Comparison of ENCODE assay signal across 8 mouse cellular contexts in the genomic region with DNA sequence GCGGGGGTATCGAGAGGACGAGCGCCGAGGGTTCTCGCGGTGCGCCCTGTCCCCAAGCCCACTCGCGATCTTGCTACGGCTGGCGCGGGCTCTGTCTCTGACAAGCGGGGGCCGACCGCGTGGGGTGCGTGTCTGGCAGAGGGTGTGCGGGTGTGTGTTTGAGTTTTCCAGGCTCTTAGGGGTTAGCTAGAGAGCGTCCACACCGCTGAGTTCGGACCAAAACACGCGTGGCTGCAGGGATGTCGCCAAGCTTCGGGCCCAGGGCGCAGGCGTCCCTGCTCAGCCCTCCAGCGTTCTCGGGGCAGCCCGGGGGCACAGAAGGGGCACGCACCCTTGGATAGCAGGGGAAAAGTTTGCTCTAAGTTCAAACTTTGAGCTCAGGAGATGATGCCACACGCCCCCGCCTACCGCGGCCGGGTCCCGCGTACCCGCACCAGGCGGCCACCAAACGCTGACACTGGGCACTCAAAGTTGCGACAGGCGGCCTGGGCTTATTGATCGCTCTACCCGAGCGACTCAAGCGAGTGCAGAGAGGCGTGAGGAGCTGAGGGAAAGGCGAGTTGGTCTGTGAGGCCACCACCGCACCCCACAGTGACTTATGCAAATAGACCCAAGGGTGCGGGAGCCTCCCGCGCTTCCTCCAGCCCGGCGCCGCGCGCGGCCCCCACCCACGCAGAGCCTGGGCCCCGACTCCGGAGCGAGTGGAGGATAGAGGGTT. TPM values are rescaled to one million over a fixed set of nuclear protein-coding genes. Genes with fewer than 3 reads are reported as not detected.
DNase-seq lines count a peak whose midpoint lies in the region; ATAC-seq and TF ChIP-seq lines count a peak whose summit lies in the region.

No protein-coding gene starts in this region.

- TF ChIP-seq CTCF in C2C12 (IDR thresholded peaks at IDR 0.05; ENCODE audit: control insufficient read depth, insufficient read depth, insufficient read length) = no peak

- under 1% methylated on average over 44 of the region's 64 CpGs for WGBS in embryonic facial prominence, embryonic 14.5 days
- under 1% methylated on average over 64 of the region's 64 CpGs for WGBS in heart, embryonic 10.5 days
- under 1% methylated on average over 60 of the region's 64 CpGs for WGBS in kidney, embryonic 14.5 days
- under 1% methylated on average over 64 of the region's 64 CpGs for WGBS in liver, embryonic 13.5 days (ENCODE audit: insufficient replicate concordance)

- peak overlapping the region; percentile 89 for H3K4me2 ChIP-seq in embryonic facial prominence, embryonic 14.5 days (ENCODE audit: low read depth, low read length)
- peak overlapping the region; percentile 84 for H3K4me2 ChIP-seq in kidney, embryonic 14.5 days (replicated peaks; ENCODE audit: low read depth, low read length)
- H3K4me2 ChIP-seq in liver, embryonic 13.5 days = peak overlapping the region; percentile 91
- H3K4me2 ChIP-seq in myocyte (ENCODE audit: low read depth) = peak overlapping the region; percentile 76

- H3K9me3 ChIP-seq in embryonic facial prominence, embryonic 14.5 days (ENCODE audit: control insufficient read depth, low read length) = no peaks in the 10 kb centered on the region
- H3K9me3 ChIP-seq in heart, embryonic 10.5 days = no peaks in the 10 kb centered on the region
- no peaks in the 10 kb centered on the region for H3K9me3 ChIP-seq in kidney, embryonic 14.5 days (ENCODE audit: control insufficient read depth, low read length)
- H3K9me3 ChIP-seq in liver, embryonic 13.5 days (replicated peaks) = no peaks in the 10 kb centered on the region

- no peaks in the 10 kb centered on the region for H3K4me1 ChIP-seq in embryonic facial prominence, embryonic 14.5 days (ENCODE audit: control insufficient read depth, insufficient read depth, low read length)
- H3K4me1 ChIP-seq in heart, embryonic 10.5 days = 0 out of 2 replicates have a peak, but pooled peaks cover 3% of the 10 kb centered on the region
- H3K4me1 ChIP-seq in kidney, embryonic 14.5 days (ENCODE audit: control insufficient read depth, insufficient read depth, low read length) = peaks cover 7% of the 10 kb centered on the region; the same call in 1 of the 2 replicates
- H3K4me1 ChIP-seq in liver, embryonic 13.5 days (replicated peaks) = peaks cover 16% of the 10 kb centered on the region

- H3K9ac ChIP-seq in embryonic facial prominence, embryonic 14.5 days (ENCODE audit: low read depth, low read length) = peak overlapping the region; percentile 91
- peak overlapping the region; percentile 82 for H3K9ac ChIP-seq in kidney, embryonic 14.5 days (ENCODE audit: low read depth, low read length)
- H3K9ac ChIP-seq in liver, embryonic 13.5 days = peak overlapping the region; percentile 85

- no peaks in the 10 kb centered on the region for H3K79me2 ChIP-seq in C2C12 (ENCODE audit: control insufficient read depth, insufficient read depth)
- peaks cover 6% of the 10 kb centered on the region for H3K79me2 ChIP-seq in myocyte (ENCODE audit: control insufficient read depth, insufficient read depth)

- H3K27ac ChIP-seq in embryonic facial prominence, embryonic 14.5 days (replicated peaks; ENCODE audit: low read depth, low read length) = peak overlapping the region; percentile 99
- H3K27ac ChIP-seq in heart, embryonic 10.5 days = peak overlapping the region; percentile 99
- peak overlapping the region; percentile 100 for H3K27ac ChIP-seq in kidney, embryonic 14.5 days (ENCODE audit: low read depth, low read length)
- peak overlapping the region; percentile 93 for H3K27ac ChIP-seq in liver, embryonic 13.5 days

- peak; percentile 10 for ATAC-seq in embryonic facial prominence, embryonic 14.5 days (ENCODE audit: low read depth)
- ATAC-seq in kidney, embryonic 14.5 days (ENCODE audit: low FRiP score, low TSS enrichment) = peak; percentile 10; the same call in 1 of the 2 replicates
- ATAC-seq in liver, embryonic 13.5 days (ENCODE audit: low read depth) = peak; percentile 45

- TF ChIP-seq POLR2A in myocyte (IDR thresholded peaks at IDR 0.05; ENCODE audit: insufficient read length, low read depth) = peak; percentile 31

- peak overlapping the region; percentile 91 for H3ac ChIP-seq in C2C12 (ENCODE audit: control insufficient read depth, insufficient read length, low read depth)
- peak overlapping the region; percentile 88 for H3ac ChIP-seq in myocyte (ENCODE audit: control insufficient read depth, insufficient read length)

- peak overlapping the region; percentile 53 for H3K4me3 ChIP-seq in C2C12 (ENCODE audit: insufficient read depth, poor library complexity, severe bottlenecking)
- H3K4me3 ChIP-seq in embryonic facial prominence, embryonic 14.5 days (ENCODE audit: low read depth, low read length) = peak overlapping the region; percentile 81
- H3K4me3 ChIP-seq in heart, embryonic 10.5 days = peak overlapping the region; percentile 92
- H3K4me3 ChIP-seq in kidney, embryonic 14.5 days (ENCODE audit: low read length) = peak overlapping the region; percentile 84
- peak overlapping the region; percentile 81 for H3K4me3 ChIP-seq in liver, embryonic 13.5 days (replicated peaks)
- peak overlapping the region; percentile 86 for H3K4me3 ChIP-seq in myocyte

- no peaks in the 10 kb centered on the region for H3K79me3 ChIP-seq in C2C12 (ENCODE audit: low read depth)

- H3K27me3 ChIP-seq in C2C12 (ENCODE audit: control insufficient read depth, insufficient read depth, insufficient read length) = no peaks in the 10 kb centered on the region
- no peaks in the 10 kb centered on the region for H3K27me3 ChIP-seq in embryonic facial prominence, embryonic 14.5 days (replicated peaks; ENCODE audit: control insufficient read depth, insufficient read depth, low read length)
- no peaks in the 10 kb centered on the region for H3K27me3 ChIP-seq in heart, embryonic 10.5 days (ENCODE audit: insufficient read depth, poor library complexity, severe bottlenecking)
- H3K27me3 ChIP-seq in kidney, embryonic 14.5 days (ENCODE audit: control insufficient read depth, insufficient read depth, low read length) = no peaks in the 10 kb centered on the region
- H3K27me3 ChIP-seq in liver, embryonic 13.5 days = peaks cover 25% of the 10 kb centered on the region
- H3K27me3 ChIP-seq in myocyte (ENCODE audit: control insufficient read depth, insufficient read depth, insufficient read length) = no peaks in the 10 kb centered on the region

- no peaks in the 10 kb centered on the region for H3K36me3 ChIP-seq in C2C12 (ENCODE audit: control insufficient read depth, insufficient read depth)
- 0 out of 2 replicates have a peak, but pooled peaks cover under 1% of the 10 kb centered on the region for H3K36me3 ChIP-seq in embryonic facial prominence, embryonic 14.5 days (ENCODE audit: control insufficient read depth, insufficient read depth, low read length)
- H3K36me3 ChIP-seq in heart, embryonic 10.5 days = peaks cover 8% of the 10 kb centered on the region; the same call in 1 of the 2 replicates
- peaks cover 3% of the 10 kb centered on the region; the same call in 1 of the 2 replicates for H3K36me3 ChIP-seq in kidney, embryonic 14.5 days (ENCODE audit: control insufficient read depth, insufficient read depth, low read length)
- H3K36me3 ChIP-seq in liver, embryonic 13.5 days = no peaks in the 10 kb centered on the region
- peaks cover 4% of the 10 kb centered on the region for H3K36me3 ChIP-seq in myocyte (ENCODE audit: control insufficient read depth, insufficient read depth)

- peak; percentile 51 for DNase-seq in adrenal gland, postnatal 25 days
- peak; percentile 52 for DNase-seq in embryonic facial prominence, embryonic 14.5 days (ENCODE audit: low spot score)
- DNase-seq in heart, embryonic 10.5 days (ENCODE audit: low spot score) = peak; percentile 81
- DNase-seq in liver, embryonic 13.5 days = peak; percentile 18
- peak; percentile 49 to 81 for DNase-seq in spleen, postnatal 4 days (ENCODE audit: low spot score in 2 of 2)

TF ChIP-seq in C2C12, 6 proteins besides CTCF, POLR2A, EP300 and RAD21:
- TF ChIP-seq MYOD1 (IDR thresholded peaks at IDR 0.05; ENCODE audit: control insufficient read depth, insufficient read length, low read depth) = no peak
- no peak for TF ChIP-seq FOSL1 (IDR thresholded peaks at IDR 0.05; ENCODE audit: insufficient read depth, low read length, poor library complexity, severe bottlenecking)
- no peak for TF ChIP-seq USF1 (IDR thresholded peaks at IDR 0.05; ENCODE audit: low read depth)
- TF ChIP-seq MYOG (IDR thresholded peaks at IDR 0.05; ENCODE audit: control insufficient read depth, extremely low read depth, insufficient read length) = no peak
- TF ChIP-seq MAX (IDR thresholded peaks at IDR 0.05) = no peak
- TF ChIP-seq CEBPB (IDR thresholded peaks at IDR 0.05; ENCODE audit: low read depth) = no peak

TF ChIP-seq in myocyte, 11 proteins besides CTCF, POLR2A, EP300 and RAD21:
- no peak for TF ChIP-seq MYOD1 (IDR thresholded peaks at IDR 0.05; ENCODE audit: control insufficient read depth in 1 of 3, insufficient read length in 2 of 3, low read depth in 2 of 3)
- no peak for TF ChIP-seq E2F4 (IDR thresholded peaks at IDR 0.05; ENCODE audit: insufficient read depth)
- TF ChIP-seq TCF12 (IDR thresholded peaks at IDR 0.05; ENCODE audit: insufficient read depth, poor library complexity, severe bottlenecking) = no peak
- TF ChIP-seq SRF (IDR thresholded peaks at IDR 0.05; ENCODE audit: control insufficient read depth, insufficient read length, low read depth) = no peak
- TF ChIP-seq MYOG (IDR thresholded peaks at IDR 0.05; ENCODE audit: control insufficient read depth in 1 of 3, insufficient read depth in 1 of 3, insufficient read length in 2 of 3, low read depth in 2 of 3) = no peak
- TF ChIP-seq USF1 (IDR thresholded peaks at IDR 0.05; ENCODE audit: low read depth) = no peak
- TF ChIP-seq CEBPB (IDR thresholded peaks at IDR 0.05; ENCODE audit: insufficient read depth, poor library complexity, severe bottlenecking) = no peak
- TF ChIP-seq REST (IDR thresholded peaks at IDR 0.05; ENCODE audit: insufficient read depth, insufficient read length) = no peak
- no peak for TF ChIP-seq MAX (IDR thresholded peaks at IDR 0.05; ENCODE audit: low read depth)
- no peak for TF ChIP-seq POLR2AphosphoS2 (IDR thresholded peaks at IDR 0.05; ENCODE audit: insufficient read length, low read depth)
- TF ChIP-seq TCF3 (IDR thresholded peaks at IDR 0.05; ENCODE audit: insufficient read length, low read depth) = no peak

RNA-seq across cellular contexts. Expression of a gene that starts 0.7 kb away (rescaled TPM):
- polyA plus RNA-seq in C2C12 (2012; fragmentation: generic; extraction: Trizol) (25.9 TPM), myocyte (2012; fragmentation: generic; extraction: Trizol) (17.7 TPM)
- total RNA-seq in adrenal gland, postnatal 25 days (2021) = 51.1 and 58.1 TPM in 2 replicates
- 80.1 and 87.9 TPM in 2 replicates for polyA plus RNA-seq in embryonic facial prominence, embryonic 14.5 days (2014; fragmentation: Nextera tagmentation; extraction: Ambion mirVana)
- 79.9 and 99.3 TPM in 2 replicates for polyA plus RNA-seq in heart, embryonic 10.5 days (2016; fragmentation: Nextera tagmentation; extraction: Ambion mirVana)
- 58.5 and 67.4 TPM in 2 replicates for polyA plus RNA-seq in kidney, embryonic 14.5 days (2014; fragmentation: Nextera tagmentation; extraction: Ambion mirVana)
- polyA plus RNA-seq in liver, embryonic 13.5 days (2015; fragmentation: Nextera tagmentation; extraction: Ambion mirVana) = 14.2 and 16.7 TPM in 2 replicates

Comparison
In these comparisons a context has a peak if more than half of its experiments do, and no peak if none do; other contexts are left out.
1. Peak in every context shown above with its lines: DNase-seq, ATAC-seq, H3K4me3 ChIP-seq and H3K27ac ChIP-seq.
2. DNase-seq: peak in every context shown above with its lines; median percentile 81 in heart, embryonic 10.5 days; 65 in spleen, postnatal 4 days; 52 in embryonic facial prominence, embryonic 14.5 days; 51 in adrenal gland, postnatal 25 days; 18 in liver, embryonic 13.5 days.